Mouse (Mus musculus) spleen, adult 2 months (tissue): ENCODE measurements around the gene Oxgr1.

Experiments used
- CTCF ChIP-seq: fragments of 200-500 bp; IDR thresholded peaks from 2 replicates; pipeline ENCODE4 v1.5.1; 2011; ENCODE audit warnings: mild to moderate bottlenecking, inconsistent platforms; ENCODE audit not compliant: insufficient read depth, insufficient read length, insufficient replicate concordance; ENCODE audit errors: extremely low read depth
- POLR2A ChIP-seq: fragments of 200-500 bp; IDR thresholded peaks from 2 replicates; pipeline ENCODE4 v1.6.1; 2011; ENCODE audit warnings: low read depth, low read length, inconsistent platforms

DNA sequence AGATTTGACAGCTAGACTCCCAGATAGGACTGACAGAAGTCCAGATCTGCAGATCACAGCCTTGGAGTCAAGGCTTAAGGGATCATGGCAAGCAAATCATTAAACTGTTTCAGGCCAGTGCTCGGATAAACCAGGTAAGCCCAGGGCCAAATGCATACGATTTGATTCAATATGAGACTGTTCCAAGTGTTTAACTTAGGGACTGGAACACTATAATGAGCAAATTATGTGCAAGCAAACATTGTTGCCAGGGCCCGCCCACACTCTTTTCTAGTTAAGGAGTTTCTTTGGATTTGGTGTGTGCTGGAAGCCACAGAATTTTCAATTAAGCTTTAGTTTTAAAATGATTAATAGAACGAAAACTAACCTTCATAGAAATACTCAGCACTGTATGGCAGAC lies 39.6 kb downstream of the Oxgr1 start:
- TF ChIP-seq POLR2A: no peak
- TF ChIP-seq CTCF: no peak
